Mouse (Mus musculus): ENCODE measurements around the gene Cuedc1.

Cuedc1 gene

GRCm38 (mm10) chr11:88118817-88119642, 21.2 kb downstream of the Cuedc1 start:
- peak; percentile 85 for DNase-seq

- no peak for DNase-seq
Observed at GRCm38 (mm10) chr11:88122545-88122944, 24.7 kb downstream of the Cuedc1 start.

GRCm38 (mm10) chr11:88123021-88123420, 25.2 kb downstream of the Cuedc1 start:
- DNase-seq: no peak

GRCm38 (mm10) chr11:88123731-88124130, 25.9 kb downstream of the Cuedc1 start:
- no peak for DNase-seq

GRCm38 (mm10) chr11:88125483-88125882, 27.6 kb downstream of the Cuedc1 start:
- no peak for DNase-seq

- no peak for DNase-seq
Observed at GRCm38 (mm10) chr11:88126306-88126793, 28.5 kb downstream of the Cuedc1 start.

GRCm38 (mm10) chr11:88128461-88128860, 30.6 kb downstream of the Cuedc1 start:
- no peak for DNase-seq

GRCm38 (mm10) chr11:88129281-88129680, 31.4 kb downstream of the Cuedc1 start:
- DNase-seq: no peak

- DNase-seq: no peak
Observed at GRCm38 (mm10) chr11:88129935-88130334, 32.1 kb downstream of the Cuedc1 start.

GRCm38 (mm10) chr11:88131847-88132246, 34.0 kb downstream of the Cuedc1 start:
- DNase-seq: no peak

- no peak for DNase-seq
Observed at GRCm38 (mm10) chr11:88135218-88135617, 37.4 kb downstream of the Cuedc1 start.

GRCm38 (mm10) chr11:88137814-88138425, 40.1 kb downstream of the Cuedc1 start:
- no peak for DNase-seq

- peak; percentile 91 for DNase-seq
Observed at GRCm38 (mm10) chr11:88139256-88139861, 41.5 kb downstream of the Cuedc1 start.

- DNase-seq: peak; percentile 71
Observed at GRCm38 (mm10) chr11:88140066-88141060, 42.5 kb downstream of the Cuedc1 start.

GRCm38 (mm10) chr11:88142362-88142761, 44.5 kb downstream of the Cuedc1 start:
- DNase-seq: peak; percentile 62

- DNase-seq: no peak
Observed at GRCm38 (mm10) chr11:88144100-88144499, 46.2 kb downstream of the Cuedc1 start.

GRCm38 (mm10) chr11:88145214-88146006, 47.6 kb downstream of the Cuedc1 start:
- DNase-seq: no peak

GRCm38 (mm10) chr11:88146264-88147060, 48.6 kb downstream of the Cuedc1 start:
- no peak for DNase-seq

- no peak for DNase-seq
Observed at GRCm38 (mm10) chr11:88147388-88147787, 49.5 kb downstream of the Cuedc1 start.

GRCm38 (mm10) chr11:88148015-88148637, 50.3 kb downstream of the Cuedc1 start:
- no peak for DNase-seq
